Mouse (Mus musculus): ENCODE measurements around the gene Pde10a.

Pde10a gene

DNA sequence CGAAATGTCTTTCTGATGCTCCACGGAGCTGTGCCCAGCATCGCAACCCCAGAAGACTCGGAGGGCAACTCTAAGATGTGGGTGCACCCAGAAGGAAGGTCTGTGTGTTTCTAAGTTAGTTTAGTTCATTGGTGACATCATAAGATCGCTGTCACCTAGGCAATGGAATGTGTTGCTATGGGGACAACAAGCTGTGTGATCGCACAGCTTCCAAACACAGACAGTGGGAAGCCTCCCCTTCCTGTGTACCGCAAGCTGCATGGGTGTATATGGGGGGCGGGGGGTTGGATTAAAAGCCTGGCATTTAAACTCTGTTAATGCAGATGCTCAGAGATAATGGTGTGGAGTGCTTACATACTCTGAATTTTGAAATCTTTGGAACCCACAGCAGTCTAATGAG lies 56.4 kb downstream of the Pde10a start:
- peak; percentile 34 to 52 for DNase-seq (ENCODE audit: low spot score in 2 of 2)

DNA sequence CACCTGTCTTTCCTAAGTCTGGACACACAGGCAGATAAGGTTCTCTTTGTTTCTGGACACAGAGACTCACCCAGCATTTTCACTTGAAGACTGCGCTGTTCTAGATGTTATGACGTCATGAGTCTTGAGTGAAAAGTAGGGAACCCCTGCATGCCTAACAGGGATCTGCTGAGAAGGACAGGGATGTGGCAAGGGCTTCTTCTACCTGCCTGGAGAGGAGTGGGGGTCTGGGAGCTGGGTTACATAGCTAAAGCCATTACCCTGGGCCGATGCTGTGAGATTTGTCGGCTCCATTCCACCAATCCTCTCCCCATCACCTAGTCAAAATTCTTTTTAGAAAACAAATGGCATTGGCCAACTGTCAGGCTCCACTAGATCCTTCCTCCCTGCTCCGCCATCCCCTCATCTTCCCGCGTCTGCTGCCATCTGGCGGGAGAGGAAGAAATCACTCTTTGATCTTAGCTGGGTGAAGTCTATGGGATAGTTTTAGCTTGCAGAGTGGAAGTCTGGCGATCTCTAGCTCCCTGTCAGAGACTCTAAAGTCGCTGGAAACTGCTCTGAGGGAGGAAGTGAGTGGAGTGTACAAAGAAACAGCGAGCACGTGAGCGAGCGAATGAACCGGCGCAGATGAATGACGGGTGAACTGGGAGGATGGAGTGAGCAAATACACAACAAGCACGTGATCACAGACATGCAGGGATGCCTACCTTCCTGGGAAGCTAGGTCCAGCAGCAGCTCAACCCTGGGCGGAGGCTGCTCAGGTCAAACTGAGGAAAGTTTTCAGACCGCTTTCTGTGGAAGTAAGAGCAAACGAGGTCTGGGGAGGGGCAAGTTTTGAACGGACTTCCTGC lies 67.5 kb downstream of the Pde10a start:
- peak; percentile 73 to 92 for DNase-seq (ENCODE audit: low spot score in 2 of 2)

DNA sequence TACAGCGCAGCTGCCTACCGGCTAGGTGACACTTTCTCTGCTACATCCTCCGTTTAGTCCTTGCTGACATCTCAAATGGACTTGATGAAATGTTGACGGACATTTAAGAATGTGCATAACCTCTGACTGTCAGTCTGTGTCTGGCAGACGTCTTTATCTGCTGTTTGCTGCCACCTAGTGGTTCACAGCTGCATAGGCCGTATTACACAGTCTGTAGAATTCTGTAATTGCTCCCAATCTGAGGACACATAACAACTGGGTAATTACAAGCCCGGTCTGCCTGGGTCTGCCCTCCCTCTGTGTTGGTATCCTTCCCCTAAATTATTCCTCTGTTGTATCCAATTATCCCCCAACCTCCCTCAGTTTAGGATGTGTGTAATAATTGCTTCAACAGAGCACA lies 72.6 kb downstream of the Pde10a start:
- peak; percentile 81 to 82 for DNase-seq (ENCODE audit: low spot score in 2 of 2)

GRCm38 (mm10) chr17:8602976-8603375 lies 77.8 kb downstream of the Pde10a start:
- DNase-seq (ENCODE audit: low spot score in 2 of 2) = no peak

GRCm38 (mm10) chr17:8605921-8606320 lies 80.7 kb downstream of the Pde10a start:
- DNase-seq (ENCODE audit: low spot score in 2 of 2) = no peak

GRCm38 (mm10) chr17:8606695-8607094 lies 81.5 kb downstream of the Pde10a start:
- no peak for DNase-seq (ENCODE audit: low spot score in 2 of 2)

DNA sequence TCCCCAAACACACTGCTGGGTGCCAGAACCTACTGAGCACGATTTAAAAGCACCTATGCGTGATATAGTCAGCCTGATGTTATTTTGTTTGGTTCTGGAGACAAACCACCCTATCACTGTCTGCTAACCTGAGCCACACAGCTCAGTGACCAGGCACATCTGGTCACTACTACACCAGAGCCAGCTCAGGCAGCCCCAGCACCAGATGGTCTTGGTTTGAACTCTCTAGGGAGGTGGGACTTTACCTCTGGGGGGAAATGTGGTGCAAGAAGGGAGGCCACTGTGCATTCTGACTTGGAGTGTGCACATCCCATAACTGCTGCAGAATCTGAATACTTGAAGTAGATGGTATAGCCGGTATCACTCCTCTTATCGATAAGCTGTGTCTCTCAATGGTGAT lies 86.7 kb downstream of the Pde10a start:
- DNase-seq (ENCODE audit: low spot score in 2 of 2) = no peak

DNA sequence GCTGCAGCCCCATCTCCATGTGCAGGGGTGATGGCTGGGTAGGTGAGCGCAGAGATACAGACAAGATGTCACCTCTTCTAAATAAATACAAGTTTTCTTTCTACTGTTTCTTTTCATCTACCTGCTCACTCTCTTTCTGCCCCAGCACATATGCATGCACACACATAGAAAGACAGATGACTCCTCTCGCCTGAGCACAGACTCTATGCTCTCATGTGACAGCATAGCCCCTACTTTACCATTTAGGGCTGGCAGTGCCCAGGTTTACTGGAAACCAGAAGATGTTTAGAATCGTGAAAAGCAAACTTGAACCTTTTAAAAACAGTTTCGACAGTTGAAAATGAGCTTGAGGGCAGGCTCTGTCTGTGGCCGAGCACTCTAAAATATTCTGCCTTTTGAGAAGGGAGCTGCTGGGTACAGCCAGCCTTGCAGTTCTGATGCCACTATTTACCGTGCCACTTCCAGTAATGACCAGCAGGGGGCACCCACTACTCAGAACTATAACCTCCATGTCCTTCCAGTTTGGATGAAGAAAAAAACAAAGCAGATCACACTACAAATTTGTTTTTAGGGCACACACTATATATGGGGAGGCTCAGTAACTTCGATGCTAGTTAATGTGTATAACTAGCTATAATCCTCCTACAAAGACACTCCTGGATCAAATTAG lies 88.8 kb downstream of the Pde10a start:
- peak; percentile 93 to 94 for DNase-seq (ENCODE audit: low spot score in 2 of 2)

DNA sequence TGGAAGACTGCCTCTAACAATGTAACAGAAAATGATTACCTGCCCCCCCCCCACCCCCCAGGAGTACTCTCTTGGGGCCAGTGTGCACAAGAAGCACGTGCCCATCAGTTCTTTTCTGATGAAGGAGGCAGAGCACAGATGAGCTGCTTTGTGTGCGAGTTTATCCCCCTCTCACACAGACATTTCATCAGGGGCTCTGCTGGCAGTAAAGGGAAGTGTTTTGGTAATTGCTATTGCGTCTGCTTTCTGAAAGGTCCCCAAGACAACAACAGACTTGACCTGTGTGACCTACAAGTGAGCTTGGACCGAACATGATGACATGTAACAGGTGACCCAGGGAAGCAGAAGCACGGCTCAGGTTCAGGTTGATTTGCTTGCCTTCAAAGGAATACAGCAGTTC lies 95.2 kb downstream of the Pde10a start:
- no peak for DNase-seq (ENCODE audit: low spot score in 2 of 2)

- DNase-seq (ENCODE audit: low spot score in 2 of 2) = no peak
These were observed 95.9 kb downstream of the Pde10a start for GRCm38 (mm10) chr17:8621105-8621504.

DNA sequence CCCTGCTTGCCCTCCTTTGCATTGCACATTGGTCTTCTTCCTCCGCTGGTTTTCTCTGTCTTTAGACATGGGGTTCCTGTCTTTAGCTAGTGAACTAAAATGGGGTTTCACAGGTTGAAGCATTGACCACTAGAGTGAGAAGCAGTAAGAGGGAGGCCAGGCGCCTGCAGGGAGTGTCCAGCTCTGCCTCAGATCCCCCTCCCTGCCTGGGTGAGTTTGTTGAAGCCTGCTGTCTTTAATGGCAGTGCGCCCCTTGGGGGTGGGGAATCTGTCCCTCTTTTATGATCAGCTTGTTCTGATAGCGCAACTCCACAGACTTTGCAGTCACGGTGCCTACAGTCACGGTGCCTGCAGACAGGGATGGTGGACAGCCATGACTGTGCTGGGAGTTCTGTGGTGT lies 96.7 kb downstream of the Pde10a start:
- no peak for DNase-seq (ENCODE audit: low spot score in 2 of 2)

GRCm38 (mm10) chr17:8626421-8626820 lies 101.2 kb downstream of the Pde10a start:
- no peak for DNase-seq (ENCODE audit: low spot score in 2 of 2)

DNA sequence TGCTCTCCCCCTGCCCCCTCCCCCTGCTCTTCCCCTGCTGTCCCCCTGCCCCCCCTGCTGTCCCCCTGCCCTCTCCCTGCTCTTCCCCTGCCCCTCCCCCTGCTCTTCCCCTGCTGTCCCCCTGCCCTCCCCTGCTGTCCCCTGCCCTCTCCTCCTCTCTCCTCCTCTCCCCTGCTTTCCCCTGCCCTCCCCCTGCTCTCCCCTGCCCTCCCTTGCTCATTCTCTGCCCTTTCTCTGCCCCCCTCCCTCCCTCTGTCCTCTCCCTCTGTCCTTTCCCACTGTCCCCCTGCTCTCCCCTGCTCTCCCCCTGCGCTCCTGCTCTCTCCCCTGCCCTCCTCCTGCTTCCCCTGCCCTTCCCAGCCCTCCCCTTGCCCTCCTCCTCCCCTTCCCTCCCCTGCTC lies 106.5 kb downstream of the Pde10a start:
- DNase-seq (ENCODE audit: low spot score in 2 of 2) = no peak

GRCm38 (mm10) chr17:8633596-8633995 lies 108.4 kb downstream of the Pde10a start:
- DNase-seq (ENCODE audit: low spot score in 2 of 2) = no peak

DNA sequence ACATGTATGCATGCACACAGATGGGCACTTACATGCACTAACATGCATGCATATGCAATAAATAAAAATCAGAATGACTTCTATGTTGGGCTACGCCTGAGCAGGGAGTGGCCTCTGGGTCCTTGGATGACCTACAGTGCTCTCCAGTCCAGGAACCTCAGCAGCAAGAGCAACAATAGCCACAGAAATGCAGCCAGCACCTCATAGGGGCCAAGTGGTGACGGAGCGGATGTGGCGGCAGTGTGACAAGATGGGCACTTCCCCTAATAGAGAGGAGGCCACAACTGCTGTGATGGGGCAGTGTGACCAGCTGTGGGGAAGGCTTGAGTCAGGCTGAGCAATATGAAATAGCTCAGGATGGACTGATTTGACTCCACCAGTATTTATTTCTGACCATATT lies 109.3 kb downstream of the Pde10a start:
- DNase-seq (ENCODE audit: low spot score in 2 of 2) = no peak

DNA sequence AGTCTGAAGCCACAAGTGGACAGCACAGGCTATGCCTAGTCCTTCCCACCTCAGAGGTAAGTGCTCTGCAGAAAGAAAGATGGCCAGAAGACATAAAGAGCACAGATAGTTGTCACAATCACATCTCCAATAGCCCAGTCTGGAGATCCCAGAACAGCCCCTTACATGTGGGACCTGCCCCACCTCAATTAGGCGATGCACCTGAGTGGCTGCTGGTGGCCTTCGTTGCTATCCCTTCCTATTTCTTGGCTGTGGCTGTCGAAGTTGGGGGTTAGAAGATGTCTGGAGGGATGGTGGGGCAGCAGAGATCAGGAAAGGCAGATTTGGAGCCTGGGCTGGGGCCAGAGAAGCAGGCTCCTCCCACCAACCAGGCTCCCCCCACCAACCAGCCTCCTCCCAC lies 111.1 kb downstream of the Pde10a start:
- DNase-seq (ENCODE audit: low spot score in 2 of 2) = no peak

DNA sequence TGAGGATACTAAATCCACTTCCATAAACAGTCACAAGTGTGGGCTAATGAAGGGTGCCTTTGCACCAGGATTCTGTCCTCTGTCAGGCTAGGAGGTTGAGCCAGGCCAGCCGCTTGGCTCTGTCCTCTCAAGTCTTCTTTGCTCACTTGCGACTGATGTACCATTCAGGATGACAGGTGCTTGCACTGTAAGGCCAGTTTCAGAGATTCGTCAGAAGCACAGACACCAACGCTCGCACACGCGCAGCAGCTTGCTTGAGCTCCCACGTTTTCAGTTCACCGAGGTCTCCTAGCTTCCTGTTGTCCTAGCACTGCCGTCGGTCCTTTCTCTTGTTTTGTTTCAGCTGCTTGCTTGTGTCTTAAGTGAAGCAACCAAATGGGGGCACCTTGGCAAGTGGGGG lies 111.5 kb downstream of the Pde10a start:
- no peak for DNase-seq (ENCODE audit: low spot score in 2 of 2)

DNA sequence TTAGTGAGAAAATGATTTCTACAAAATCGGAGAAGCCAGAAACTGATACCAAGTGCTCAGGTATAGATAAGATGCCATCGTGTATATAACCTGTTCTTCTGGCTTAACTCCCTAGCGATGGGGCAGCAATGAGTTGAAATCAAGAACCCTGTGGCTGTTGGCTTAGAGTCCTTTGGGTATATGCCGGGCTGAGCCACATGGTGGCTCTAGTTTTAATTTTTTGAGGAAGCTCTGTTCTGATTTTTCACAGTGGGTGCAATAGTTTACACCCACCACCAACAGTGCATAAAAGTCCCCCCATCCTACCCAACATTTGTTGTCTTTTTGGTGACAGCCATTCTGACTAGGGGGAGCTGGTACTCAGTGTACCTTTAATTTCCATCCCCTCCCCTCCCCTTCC lies 112.0 kb downstream of the Pde10a start:
- no peak for DNase-seq (ENCODE audit: low spot score in 2 of 2)

DNA sequence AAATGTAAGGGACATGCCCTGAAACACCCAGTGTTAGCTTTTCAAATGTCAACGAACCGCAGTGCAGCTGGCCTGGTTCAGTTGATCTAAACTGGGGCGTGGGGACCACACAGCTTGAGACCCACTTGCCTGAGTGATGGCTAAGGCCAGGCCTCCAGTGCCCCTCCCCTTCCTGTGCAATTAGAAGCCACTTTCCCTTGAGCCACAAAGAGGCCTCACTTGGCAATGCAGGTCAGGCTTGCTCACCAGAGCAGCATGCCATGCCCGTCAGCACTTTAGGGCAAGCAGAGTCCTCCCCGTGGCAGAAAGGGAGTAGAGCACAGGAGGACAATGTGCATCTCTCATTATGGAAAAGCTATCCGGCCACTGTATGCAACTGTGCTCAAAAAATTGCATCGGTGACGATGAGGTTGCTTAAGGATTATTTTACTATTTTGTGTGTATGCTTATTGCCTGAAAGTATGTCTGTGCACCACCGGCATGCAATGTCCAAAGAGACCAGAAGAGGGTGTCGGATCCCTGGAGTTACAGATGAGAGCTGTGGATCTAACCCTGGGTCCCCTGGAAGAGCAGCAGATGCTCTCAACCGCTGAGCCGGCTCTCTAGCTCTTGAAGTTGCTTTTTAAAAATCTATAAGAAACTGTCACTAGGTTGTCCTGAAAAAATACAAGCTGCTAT lies 114.7 kb downstream of the Pde10a start:
- no peak for DNase-seq (ENCODE audit: low spot score in 2 of 2)

DNA sequence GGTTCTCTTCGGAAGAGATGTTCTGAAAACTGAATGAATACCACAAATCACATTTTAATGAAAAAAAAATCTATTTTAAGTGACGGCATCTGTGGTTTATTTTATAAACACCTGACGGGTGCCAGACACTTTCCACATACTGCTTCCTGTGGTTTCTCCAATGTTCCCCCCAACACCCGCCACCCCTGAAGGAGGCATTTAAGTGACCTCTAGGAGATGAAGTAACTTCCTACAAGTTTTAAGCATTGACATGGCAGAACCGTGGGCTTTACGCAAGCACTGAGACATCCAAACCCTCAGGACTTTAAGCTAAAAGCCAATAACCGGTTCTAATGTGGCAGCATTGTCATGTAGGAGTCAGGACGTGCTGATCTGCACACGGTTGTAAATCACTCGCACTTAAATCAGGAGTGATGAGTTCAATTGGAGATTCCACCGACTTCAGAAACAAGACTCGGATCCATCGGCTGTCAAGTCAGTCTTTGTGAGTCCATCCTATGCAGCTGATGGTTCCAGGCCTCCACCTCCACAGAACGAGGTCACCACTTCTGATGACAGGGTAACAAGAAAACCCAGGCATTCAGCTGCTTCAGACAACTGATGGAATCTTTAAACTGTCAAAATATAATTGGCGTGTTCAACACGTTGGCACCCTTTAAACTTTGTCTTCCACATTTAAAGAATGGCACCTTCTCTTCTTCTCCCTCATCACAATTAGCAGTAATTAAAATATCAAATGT lies 115.7 kb downstream of the Pde10a start:
- no peak for DNase-seq (ENCODE audit: low spot score in 2 of 2)

GRCm38 (mm10) chr17:8641491-8641890 lies 116.3 kb downstream of the Pde10a start:
- no peak for DNase-seq (ENCODE audit: low spot score in 2 of 2)

DNA sequence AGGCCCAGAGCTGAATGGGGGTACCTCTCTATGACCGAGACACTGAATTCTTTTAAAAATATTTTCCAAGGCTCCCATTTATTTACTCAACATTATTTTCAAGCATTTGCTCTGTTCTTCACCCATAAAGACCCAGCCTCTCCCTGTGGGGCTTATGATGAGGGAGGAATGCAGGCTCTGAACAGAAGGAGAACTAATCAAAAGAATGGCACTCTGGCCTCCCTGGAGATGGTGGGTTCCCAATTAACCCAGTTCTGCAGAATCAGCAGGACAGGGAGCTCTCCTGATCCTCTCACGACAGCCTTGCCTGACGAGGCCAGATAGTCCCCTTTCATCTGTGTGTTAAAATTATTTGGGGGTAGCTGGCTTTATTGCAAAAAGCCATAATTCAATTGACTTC lies 117.2 kb downstream of the Pde10a start:
- DNase-seq (ENCODE audit: low spot score in 2 of 2) = no peak
